Mouse (Mus musculus): ENCODE measurements around the gene Cox7b. TPM values are rescaled to one million over a fixed set of nuclear protein-coding genes. Genes with fewer than 3 reads are reported as not detected.
"Not testable (repeated sequence)": the region's sequence is repeated elsewhere in the genome, so short reads cannot be mapped to it uniquely, and the experiment has no call there.

Gene Cox7b
- polyA plus RNA-seq (2015; fragmentation: Nextera tagmentation; extraction: Ambion mirVana): 527 and 534 TPM in 2 replicates

DNA sequence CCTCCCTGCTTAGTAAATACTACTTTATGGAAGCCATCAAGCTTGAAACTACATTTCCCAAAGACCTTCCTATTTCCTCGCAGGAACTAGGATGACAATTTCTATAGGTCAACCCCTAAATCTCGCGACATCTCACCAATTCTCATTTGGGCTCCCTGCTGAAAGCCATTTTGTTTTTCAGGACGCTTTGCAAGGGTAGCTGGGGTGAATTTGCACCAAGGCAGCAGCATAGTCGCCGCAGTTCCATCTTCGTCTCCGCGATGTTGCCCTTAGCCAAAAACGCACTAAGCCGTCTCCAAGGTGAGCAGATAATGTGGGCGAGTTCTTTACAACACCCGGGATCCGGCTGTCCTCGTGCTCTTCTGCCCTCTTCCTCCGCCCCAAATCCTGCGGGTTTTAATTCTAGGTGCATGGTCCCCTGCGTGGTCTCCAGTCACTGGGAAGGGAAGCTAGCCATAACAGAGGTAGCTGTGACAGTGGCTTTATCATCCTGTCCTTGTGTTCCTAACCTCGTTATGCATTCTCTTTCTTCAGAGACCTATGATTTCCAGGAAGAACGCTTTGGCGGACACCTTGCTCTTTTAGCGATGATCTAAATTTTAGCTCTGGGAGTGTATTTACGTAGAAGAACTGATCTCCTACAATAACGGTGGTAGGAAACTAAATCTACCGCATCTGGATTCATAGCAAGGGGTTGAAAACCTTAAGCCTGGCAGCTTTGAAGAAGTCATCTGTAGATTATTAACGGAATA, at the start of gene Cox7b:
Gene Cox7b, plus strand, starts transcription at position 130 of the 752 bp plus-strand sequence.
- peak within 1 kb of the TSS; percentile 62 for H3K9ac ChIP-seq
- H3K27me3 ChIP-seq (replicated peaks): no peaks in the 10 kb centered on the region
- peak within 1 kb of the TSS; percentile 52 for H3K4me3 ChIP-seq (replicated peaks)
- H3K9me3 ChIP-seq: no peaks in the 10 kb centered on the region
- ATAC-seq: peak; percentile 54
- H3K27ac ChIP-seq: peak within 1 kb of the TSS; percentile 88
- H3K4me2 ChIP-seq (replicated peaks): peak within 1 kb of the TSS; percentile 24; the same call in 1 of the 2 replicates
- no peaks in the 10 kb centered on the region for H3K4me1 ChIP-seq (replicated peaks)
- no peaks in the 10 kb centered on the region for H3K36me3 ChIP-seq
- 18% methylated on average over 26 of the region's 26 CpGs for WGBS

- 83% methylated on average over 1 of the region's 1 CpGs for WGBS
- no peak overlapping the region for H3K4me3 ChIP-seq (replicated peaks)
- no peaks in the 10 kb centered on the region for H3K36me3 ChIP-seq
- no peaks in the 10 kb centered on the region for H3K9me3 ChIP-seq
- no peak overlapping the region for H3K9ac ChIP-seq
- no peaks in the 10 kb centered on the region for H3K27me3 ChIP-seq (replicated peaks)
- H3K4me1 ChIP-seq (replicated peaks): no peaks in the 10 kb centered on the region
- no peak overlapping the region for H3K4me2 ChIP-seq (replicated peaks)
- no peak overlapping the region for H3K27ac ChIP-seq
- ATAC-seq: no peak
These were observed 13.9 kb upstream of the Cox7b start for GRCm38 (mm10) chrX:106001605-106002004.

DNA sequence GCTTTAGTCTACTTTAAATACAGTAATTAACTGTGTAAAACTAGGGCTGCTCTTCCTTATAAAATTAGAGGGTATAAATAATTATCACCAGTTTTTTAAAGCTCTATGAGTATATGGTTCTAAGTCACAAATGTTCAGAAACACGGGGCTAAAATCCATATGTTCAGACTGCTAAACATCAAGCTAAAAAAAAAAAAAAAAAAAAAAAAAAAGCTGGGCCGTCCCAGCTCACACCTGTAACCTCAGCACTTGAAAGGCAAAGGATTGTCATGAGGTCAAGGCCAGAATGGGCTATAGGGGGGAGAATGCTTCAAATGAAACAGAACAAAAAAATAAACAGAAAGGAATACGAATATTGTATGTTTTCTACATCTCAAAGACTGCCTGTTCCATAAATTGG, 4.7 kb upstream of the Cox7b start:
- Histone ChIP-seq H3K27me3 (replicated peaks) (no peaks in the 10 kb centered on the region), H3K4me3 (replicated peaks) (peak overlapping the region; percentile 56), H3K4me1 (replicated peaks) (no peaks in the 10 kb centered on the region), H3K27ac (no peak overlapping the region), H3K9ac (peak overlapping the region; percentile 66; the same call in 1 of the 2 replicates), H3K36me3 (no peaks in the 10 kb centered on the region), H3K9me3 (no peaks in the 10 kb centered on the region), H3K4me2 (replicated peaks) (peak overlapping the region; percentile 43)
- no peak for ATAC-seq
- 21% methylated on average over 3 of the region's 3 CpGs for WGBS

DNA sequence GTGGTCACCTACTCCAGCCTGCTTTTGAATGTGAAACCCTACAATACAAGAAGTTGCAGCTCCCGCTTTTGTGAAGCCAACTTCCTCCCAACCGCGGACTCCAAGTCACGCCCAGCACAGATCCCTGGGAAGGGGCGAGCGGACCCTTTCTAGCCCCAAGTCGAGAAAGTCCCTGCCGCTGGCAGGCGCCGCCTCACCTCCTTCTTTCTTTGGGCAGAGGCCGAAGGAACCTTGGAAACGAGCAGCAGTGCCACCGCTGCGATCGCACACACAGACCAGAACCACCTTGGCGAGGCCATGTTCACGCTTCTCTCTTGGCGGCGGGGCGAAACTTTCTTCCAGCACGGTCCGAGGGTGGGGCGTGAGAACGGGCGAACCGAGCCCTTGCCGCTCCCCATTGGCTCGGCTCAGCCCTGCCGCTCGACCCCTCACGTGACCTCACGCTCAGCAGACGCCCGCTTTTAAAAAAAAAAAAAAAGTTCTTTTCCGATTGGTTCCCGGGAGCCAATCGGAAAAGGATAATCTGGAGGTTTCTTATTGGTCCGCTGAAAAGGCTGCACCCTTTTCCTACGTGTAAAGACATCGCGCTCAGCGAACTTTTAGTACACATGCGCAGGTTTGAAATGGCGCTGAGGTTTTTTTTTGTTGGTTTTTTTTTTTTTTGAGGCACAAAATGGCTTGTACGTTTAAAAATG, 3.9 kb upstream of the Cox7b start, which contains the start of gene Magt1:
Gene Magt1, minus strand, starts transcription at position 442 of the 695 bp plus-strand sequence.
- Histone ChIP-seq H3K27ac (peak within 1 kb of the TSS; percentile 93), H3K9ac (peak within 1 kb of the TSS; percentile 66), H3K27me3 (replicated peaks) (no peaks in the 10 kb centered on the region), H3K36me3 (no peaks in the 10 kb centered on the region), H3K9me3 (no peaks in the 10 kb centered on the region), H3K4me3 (replicated peaks) (peak within 1 kb of the TSS; percentile 56), H3K4me1 (replicated peaks) (no peaks in the 10 kb centered on the region), H3K4me2 (replicated peaks) (peak within 1 kb of the TSS; percentile 48)
- peak; percentile 96 for ATAC-seq
- WGBS: 20% methylated on average over 45 of the region's 45 CpGs

- ATAC-seq: no peak
- Histone ChIP-seq H3K36me3 (no peaks in the 10 kb centered on the region), H3K9ac (no peak overlapping the region), H3K4me2 (replicated peaks) (peak overlapping the region; percentile 48), H3K27me3 (replicated peaks) (no peaks in the 10 kb centered on the region), H3K9me3 (no peaks in the 10 kb centered on the region), H3K4me1 (replicated peaks) (no peaks in the 10 kb centered on the region), H3K27ac (peak overlapping the region; percentile 49; the same call in 1 of the 2 replicates), H3K4me3 (replicated peaks) (no peak overlapping the region)
- WGBS: 81% methylated on average over 3 of the region's 3 CpGs
These were observed 2.9 kb upstream of the Cox7b start for GRCm38 (mm10) chrX:106012559-106012958.

- no peaks in the 10 kb centered on the region for H3K4me1 ChIP-seq (replicated peaks)
- no peak overlapping the region for H3K9ac ChIP-seq
- H3K4me3 ChIP-seq (replicated peaks): no peak overlapping the region
- H3K27me3 ChIP-seq (replicated peaks): no peaks in the 10 kb centered on the region
- H3K4me2 ChIP-seq (replicated peaks): no peak overlapping the region
- ATAC-seq: no peak
- no peaks in the 10 kb centered on the region for H3K9me3 ChIP-seq
- H3K36me3 ChIP-seq: no peaks in the 10 kb centered on the region
- WGBS: 36% methylated on average over 2 of the region's 2 CpGs
- no peak overlapping the region for H3K27ac ChIP-seq
These were observed 2.3 kb upstream of the Cox7b start for GRCm38 (mm10) chrX:106013217-106013616.

- H3K4me2 ChIP-seq (replicated peaks); H3K9me3 ChIP-seq; H3K36me3 ChIP-seq; ATAC-seq; H3K9ac ChIP-seq; H3K4me3 ChIP-seq (replicated peaks); H3K4me1 ChIP-seq (replicated peaks); H3K27ac ChIP-seq; H3K27me3 ChIP-seq (replicated peaks): not testable (repeated sequence)
- WGBS: 61% methylated on average over 2 of the region's 2 CpGs
These were observed 641 bp upstream of the Cox7b start for GRCm38 (mm10) chrX:106014741-106015377.

GRCm38 (mm10) chrX:106017102-106017501, 1.6 kb downstream of the Cox7b start:
- Histone ChIP-seq H3K4me1 (replicated peaks) (no peaks in the 10 kb centered on the region), H3K36me3 (no peaks in the 10 kb centered on the region), H3K9ac (no peak overlapping the region), H3K4me2 (replicated peaks) (0 out of 2 replicates have a peak overlapping the region, but pooled peaks have one; percentile 19), H3K27me3 (replicated peaks) (no peaks in the 10 kb centered on the region), H3K9me3 (no peaks in the 10 kb centered on the region), H3K4me3 (replicated peaks) (no peak overlapping the region), H3K27ac (no peak overlapping the region)
- 81% methylated on average over 3 of the region's 3 CpGs for WGBS
- peak; percentile 44 for ATAC-seq

GRCm38 (mm10) chrX:106017516-106017915, 2.0 kb downstream of the Cox7b start:
- Histone ChIP-seq H3K27ac (no peak overlapping the region), H3K4me1 (replicated peaks) (no peaks in the 10 kb centered on the region), H3K9me3 (no peaks in the 10 kb centered on the region), H3K4me2 (replicated peaks) (0 out of 2 replicates have a peak overlapping the region, but pooled peaks have one; percentile 19), H3K4me3 (replicated peaks) (no peak overlapping the region), H3K9ac (no peak overlapping the region), H3K27me3 (replicated peaks) (no peaks in the 10 kb centered on the region), H3K36me3 (no peaks in the 10 kb centered on the region)
- WGBS: 85% methylated on average over 4 of the region's 4 CpGs
- ATAC-seq: no peak

DNA sequence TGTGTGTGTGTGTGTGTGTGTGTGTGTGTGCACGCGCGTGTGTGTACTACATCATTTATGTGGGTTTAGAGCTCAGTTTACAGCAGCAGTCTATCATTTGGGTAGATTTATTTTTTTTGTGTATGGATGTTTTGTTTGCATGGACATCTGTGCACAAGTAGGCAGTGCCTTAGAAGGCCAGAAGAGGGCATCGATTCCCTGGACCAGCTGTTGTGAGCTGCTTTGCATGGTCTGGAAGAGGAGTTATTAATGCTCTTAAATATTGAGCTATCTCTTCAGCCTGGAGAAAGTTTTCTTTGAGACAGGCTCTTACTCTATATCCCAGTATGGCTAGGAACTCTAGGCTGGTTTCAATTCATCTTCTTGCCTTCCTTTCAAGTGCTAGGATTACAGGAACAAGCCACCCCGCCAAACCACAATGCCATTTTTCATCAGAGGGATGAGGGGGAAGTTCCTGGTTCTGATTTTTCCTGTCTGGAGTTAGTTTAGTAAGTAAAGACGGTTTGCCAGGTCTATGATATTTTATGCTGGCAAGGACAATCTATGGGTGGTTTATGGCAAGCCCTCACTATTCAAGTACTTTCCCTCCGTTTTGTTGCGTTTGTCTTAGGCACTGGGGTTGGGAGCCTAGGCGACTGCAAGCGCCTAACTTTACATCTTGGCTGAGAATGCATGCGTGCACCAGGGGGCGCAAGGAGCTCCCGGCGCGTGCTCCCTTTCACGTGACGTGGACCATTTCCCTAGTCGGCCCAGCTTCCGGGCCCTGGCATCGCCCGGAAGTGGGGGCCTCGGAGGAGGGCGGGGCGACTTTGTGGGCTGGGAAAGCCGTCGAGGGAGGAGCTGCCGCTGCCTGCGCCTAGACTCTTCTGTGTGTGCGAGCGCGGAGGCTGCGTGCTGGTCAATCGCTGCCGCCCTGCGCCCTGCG, 11.2 kb downstream of the Cox7b start, which contains the start of gene Atp7a:
Gene Atp7a, plus strand, starts transcription at position 859 of the 925 bp plus-strand sequence.
- H3K4me3 ChIP-seq (replicated peaks): peak within 1 kb of the TSS; percentile 44
- peak within 1 kb of the TSS; percentile 46 for H3K4me2 ChIP-seq (replicated peaks)
- H3K36me3 ChIP-seq: no peaks in the 10 kb centered on the region
- no peaks in the 10 kb centered on the region for H3K27me3 ChIP-seq (replicated peaks)
- 19% methylated on average over 36 of the region's 36 CpGs for WGBS
- peak within 1 kb of the TSS; percentile 60; the same call in 1 of the 2 replicates for H3K27ac ChIP-seq
- H3K9ac ChIP-seq: peak within 1 kb of the TSS; percentile 47
- H3K9me3 ChIP-seq: no peaks in the 10 kb centered on the region
- ATAC-seq: peak; percentile 98
- no peaks in the 10 kb centered on the region for H3K4me1 ChIP-seq (replicated peaks)

GRCm38 (mm10) chrX:106027343-106027674, 11.8 kb downstream of the Cox7b start:
- no peaks in the 10 kb centered on the region for H3K36me3 ChIP-seq
- peak overlapping the region; percentile 46 for H3K4me2 ChIP-seq (replicated peaks)
- peak overlapping the region; percentile 60; the same call in 1 of the 2 replicates for H3K27ac ChIP-seq
- peak overlapping the region; percentile 44 for H3K4me3 ChIP-seq (replicated peaks)
- 16% methylated on average over 8 of the region's 8 CpGs for WGBS
- peak; percentile 60; the same call in 1 of the 2 replicates for ATAC-seq
- no peaks in the 10 kb centered on the region for H3K27me3 ChIP-seq (replicated peaks)
- no peaks in the 10 kb centered on the region for H3K4me1 ChIP-seq (replicated peaks)
- no peaks in the 10 kb centered on the region for H3K9me3 ChIP-seq
- peak overlapping the region; percentile 47 for H3K9ac ChIP-seq
